Mouse (Mus musculus) ES-Bruce4 (cell line): Measurements from ENCODE around the gene Matn3. TPM values are rescaled to one million over a fixed set of nuclear protein-coding genes. Genes with fewer than 3 reads are reported as not detected.
A peak's percentile ranks its signal among the peaks of the same experiment; 100 is the strongest.

Source experiments
- H3K27ac ChIP-seq: 2 replicates; pipeline ENCODE4 v1.5.1; 2012; ENCODE audit warnings: low read length, inconsistent platforms; ENCODE audit not compliant: insufficient read depth
- H3K27me3 ChIP-seq: 2 replicates; pipeline ENCODE4 v1.6.1; 2012; ENCODE audit warnings: mild to moderate bottlenecking, low read length, inconsistent platforms; ENCODE audit not compliant: control insufficient read depth, poor library complexity, insufficient read depth, severe bottlenecking
- H3K36me3 ChIP-seq: 2 replicates; pipeline ENCODE4 v1.6.1; 2012; ENCODE audit warnings: inconsistent platforms, mild to moderate bottlenecking, low read length, moderate library complexity; ENCODE audit not compliant: control insufficient read depth, poor library complexity, insufficient read depth, severe bottlenecking
- H3K4me1 ChIP-seq: one replicate; pipeline ENCODE4 v1.8.1; 2011; ENCODE audit warnings: low read length; ENCODE audit not compliant: control insufficient read depth, insufficient read depth
- H3K4me3 ChIP-seq: 2 replicates; pipeline ENCODE4 v1.5.1; 2011; ENCODE audit warnings: low read depth, mild to moderate bottlenecking, low read length
- H3K9ac ChIP-seq: 2 replicates; pipeline ENCODE4 v1.6.1; 2012; ENCODE audit warnings: low read depth, mild to moderate bottlenecking, inconsistent platforms; ENCODE audit not compliant: poor library complexity, severe bottlenecking
- H3K9me3 ChIP-seq: replicated peaks from 2 replicates; pipeline ENCODE4 v1.6.1; 2012; ENCODE audit warnings: mild to moderate bottlenecking, low read length, inconsistent platforms; ENCODE audit not compliant: control insufficient read depth, poor library complexity, insufficient read depth, severe bottlenecking
- CTCF ChIP-seq: IDR thresholded peaks from one replicate; pipeline ENCODE4 v1.8.1; 2011; ENCODE audit warnings: low read depth, low read length
- EP300 ChIP-seq: IDR thresholded peaks from 2 replicates; pipeline ENCODE4 v1.6.1; 2011; ENCODE audit warnings: low read depth, low read length; ENCODE audit not compliant: insufficient read depth
- POLR2A ChIP-seq: IDR thresholded peaks from one replicate; pipeline ENCODE4 v1.8.1; 2011; ENCODE audit warnings: low read length; ENCODE audit not compliant: insufficient read depth
- polyA plus RNA-seq: library from polyadenylated mRNA; stranded (reverse); fragments of >200 nt; gene quantifications from 2 replicates; pipeline ENCODE4 v1.2.4, GENCODE M21; 2011; ENCODE audit warnings: low read depth; ENCODE audit not compliant: missing spikeins, insufficient read depth, insufficient read length

The Matn3 gene
- polyA plus RNA-seq, 1 experiment: 6.6 TPM

DNA sequence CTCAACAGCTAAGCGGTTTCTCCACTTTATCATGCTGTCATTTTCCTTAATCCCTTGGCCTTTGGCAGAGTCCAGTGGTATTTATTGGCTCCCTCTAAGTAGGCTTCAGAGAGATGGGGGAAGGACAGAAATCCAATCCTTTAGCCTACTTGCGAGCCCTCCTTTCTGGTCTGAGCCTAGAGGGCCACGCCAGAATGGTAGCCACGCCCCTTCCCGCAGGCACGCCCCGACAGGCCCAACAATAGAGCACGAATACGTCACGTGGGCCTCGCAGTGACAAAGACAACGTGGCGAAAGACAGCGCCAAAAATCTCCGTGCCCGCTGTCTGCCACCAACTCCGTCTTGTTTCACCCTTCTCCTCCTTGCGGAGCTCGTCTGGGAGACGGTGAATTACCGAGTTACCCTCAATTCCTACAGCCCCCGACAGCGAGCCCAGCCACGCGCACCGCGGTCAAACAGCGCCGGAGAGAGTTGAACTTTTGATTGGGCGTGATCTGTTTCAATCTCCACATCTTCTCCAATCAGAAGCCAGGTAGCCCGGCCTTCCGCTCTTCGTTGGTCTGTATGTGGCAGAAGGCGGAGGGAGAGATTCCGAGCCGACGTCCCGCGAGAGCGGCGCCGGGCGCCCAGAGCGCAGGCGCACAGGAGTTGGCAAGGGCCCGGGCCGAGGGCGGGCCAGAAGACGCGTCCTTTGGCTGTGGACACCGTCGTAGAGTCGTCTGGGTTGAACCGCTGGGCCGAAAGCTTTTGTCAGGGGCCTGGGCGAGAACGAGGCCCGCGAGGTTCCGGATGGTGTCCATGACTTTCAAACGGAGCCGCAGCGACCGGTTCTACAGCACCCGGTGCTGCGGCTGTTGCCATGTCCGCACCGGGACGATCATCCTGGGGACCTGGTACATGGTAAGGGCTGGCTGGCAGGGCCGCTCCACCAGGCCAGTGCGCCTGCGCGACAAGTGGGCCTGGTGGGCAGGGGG is 26.0 kb upstream of the Matn3 start, which contains the start of gene Laptm4a:
Gene Laptm4a, plus strand, starts transcription at position 271 of the 975 bp plus-strand sequence.
- peak within 1 kb of the TSS; percentile 85 for H3K9ac ChIP-seq
- TF ChIP-seq POLR2A (peak; percentile 37), EP300 (peak; percentile 41; the same call in 1 of the 2 replicates), CTCF (no peak)
- H3K9me3 ChIP-seq: no peaks in the 10 kb centered on the region
- H3K27me3 ChIP-seq: no peaks in the 10 kb centered on the region
- H3K4me3 ChIP-seq: peak within 1 kb of the TSS; percentile 90
- H3K4me1 ChIP-seq: peaks cover 1% of the 10 kb centered on the region
- peak within 1 kb of the TSS; percentile 75 for H3K27ac ChIP-seq
- H3K36me3 ChIP-seq: peaks cover 15% of the 10 kb centered on the region

DNA sequence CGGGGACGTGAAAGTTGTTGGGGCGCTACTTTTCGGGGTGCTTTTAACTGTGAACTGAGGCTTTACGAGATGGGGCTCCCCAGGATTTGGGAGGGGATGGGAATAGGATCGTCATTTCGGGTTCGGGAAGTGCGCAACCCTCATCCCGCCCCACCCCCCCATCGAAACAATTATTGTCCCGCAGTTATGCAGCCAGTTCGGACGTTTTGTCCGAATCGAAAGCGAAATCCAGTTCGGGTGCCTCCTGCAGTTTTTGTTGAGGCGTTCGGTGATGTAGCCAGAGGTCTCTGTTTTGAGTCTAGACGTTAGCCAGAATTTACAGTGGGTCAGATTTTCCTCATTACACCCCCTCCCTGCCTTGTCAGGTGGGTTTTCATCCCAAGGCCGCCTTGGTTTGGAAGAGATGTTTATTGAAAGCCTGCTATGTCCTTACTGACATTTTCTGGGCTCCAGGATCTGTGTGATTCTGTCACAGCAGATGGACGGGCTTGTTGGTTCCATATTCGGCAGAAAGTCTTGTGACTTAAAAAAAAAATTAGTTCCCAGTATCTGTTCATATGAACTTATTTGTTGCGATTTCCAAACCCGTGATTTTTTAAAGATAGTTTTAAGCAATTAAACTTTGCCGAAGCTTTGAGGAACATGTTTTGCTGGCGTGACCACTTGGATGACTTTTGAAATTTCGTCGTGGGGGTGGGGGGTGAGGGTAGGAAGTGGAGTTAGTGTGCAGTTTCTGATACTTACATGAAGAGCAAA is 25.2 kb upstream of the Matn3 start:
- TF ChIP-seq EP300 (no peak), CTCF (no peak), POLR2A (no peak)
- Histone ChIP-seq H3K27me3 (no peaks in the 10 kb centered on the region), H3K36me3 (peaks cover 15% of the 10 kb centered on the region), H3K4me3 (peak overlapping the region; percentile 90), H3K4me1 (no peaks in the 10 kb centered on the region), H3K9ac (peak overlapping the region; percentile 85), H3K9me3 (no peaks in the 10 kb centered on the region), H3K27ac (peak overlapping the region; percentile 62; the same call in 1 of the 2 replicates)

- peak overlapping the region; percentile 85 for H3K9ac ChIP-seq
- H3K4me3 ChIP-seq: peak overlapping the region; percentile 90
- peaks cover 17% of the 10 kb centered on the region for H3K36me3 ChIP-seq
- no peak overlapping the region for H3K27ac ChIP-seq
- no peaks in the 10 kb centered on the region for H3K27me3 ChIP-seq
- H3K9me3 ChIP-seq: no peaks in the 10 kb centered on the region
- H3K4me1 ChIP-seq: no peaks in the 10 kb centered on the region
- TF ChIP-seq EP300 (no peak), POLR2A (no peak), CTCF (no peak)
Measured at GRCm38 (mm10) chr12:8923125-8923410, 24.7 kb upstream of the Matn3 start.

GRCm38 (mm10) chr12:8923603-8924002 is 24.1 kb upstream of the Matn3 start:
- Histone ChIP-seq H3K9ac (peak overlapping the region; percentile 85), H3K9me3 (no peaks in the 10 kb centered on the region), H3K4me3 (no peak overlapping the region), H3K4me1 (no peaks in the 10 kb centered on the region), H3K27me3 (no peaks in the 10 kb centered on the region), H3K36me3 (peaks cover 17% of the 10 kb centered on the region), H3K27ac (no peak overlapping the region)
- TF ChIP-seq EP300 (no peak), CTCF (no peak), POLR2A (no peak)

- no peaks in the 10 kb centered on the region for H3K4me1 ChIP-seq
- TF ChIP-seq CTCF (no peak), EP300 (no peak), POLR2A (no peak)
- peaks cover 29% of the 10 kb centered on the region for H3K36me3 ChIP-seq
Measured at GRCm38 (mm10) chr12:8927652-8928051, 20.1 kb upstream of the Matn3 start.

GRCm38 (mm10) chr12:8928766-8929165 is 19.0 kb upstream of the Matn3 start:
- Histone ChIP-seq H3K27me3 (no peaks in the 10 kb centered on the region), H3K4me3 (no peak overlapping the region), H3K9ac (no peak overlapping the region), H3K36me3 (peaks cover 33% of the 10 kb centered on the region), H3K4me1 (no peaks in the 10 kb centered on the region), H3K27ac (no peak overlapping the region), H3K9me3 (no peaks in the 10 kb centered on the region)
- TF ChIP-seq CTCF (no peak), POLR2A (no peak), EP300 (no peak)

More at GRCm38 (mm10) chr12:8927652-8928051, 20.1 kb upstream of the Matn3 start:
- H3K9ac ChIP-seq: no peak overlapping the region
- no peaks in the 10 kb centered on the region for H3K27me3 ChIP-seq
- H3K9me3 ChIP-seq: no peaks in the 10 kb centered on the region
- H3K27ac ChIP-seq: no peak overlapping the region
- H3K4me3 ChIP-seq: no peak overlapping the region
